Mouse (Mus musculus): ENCODE data around the gene Auh. TPM values are rescaled to one million over a fixed set of nuclear protein-coding genes. Genes with fewer than 3 reads are reported as not detected.

The Auh gene
- total RNA-seq (2023; ENCODE audit: inconsistent age) = 44.0 to 57.0 TPM (median 48.7 TPM) in 4 replicates

DNA sequence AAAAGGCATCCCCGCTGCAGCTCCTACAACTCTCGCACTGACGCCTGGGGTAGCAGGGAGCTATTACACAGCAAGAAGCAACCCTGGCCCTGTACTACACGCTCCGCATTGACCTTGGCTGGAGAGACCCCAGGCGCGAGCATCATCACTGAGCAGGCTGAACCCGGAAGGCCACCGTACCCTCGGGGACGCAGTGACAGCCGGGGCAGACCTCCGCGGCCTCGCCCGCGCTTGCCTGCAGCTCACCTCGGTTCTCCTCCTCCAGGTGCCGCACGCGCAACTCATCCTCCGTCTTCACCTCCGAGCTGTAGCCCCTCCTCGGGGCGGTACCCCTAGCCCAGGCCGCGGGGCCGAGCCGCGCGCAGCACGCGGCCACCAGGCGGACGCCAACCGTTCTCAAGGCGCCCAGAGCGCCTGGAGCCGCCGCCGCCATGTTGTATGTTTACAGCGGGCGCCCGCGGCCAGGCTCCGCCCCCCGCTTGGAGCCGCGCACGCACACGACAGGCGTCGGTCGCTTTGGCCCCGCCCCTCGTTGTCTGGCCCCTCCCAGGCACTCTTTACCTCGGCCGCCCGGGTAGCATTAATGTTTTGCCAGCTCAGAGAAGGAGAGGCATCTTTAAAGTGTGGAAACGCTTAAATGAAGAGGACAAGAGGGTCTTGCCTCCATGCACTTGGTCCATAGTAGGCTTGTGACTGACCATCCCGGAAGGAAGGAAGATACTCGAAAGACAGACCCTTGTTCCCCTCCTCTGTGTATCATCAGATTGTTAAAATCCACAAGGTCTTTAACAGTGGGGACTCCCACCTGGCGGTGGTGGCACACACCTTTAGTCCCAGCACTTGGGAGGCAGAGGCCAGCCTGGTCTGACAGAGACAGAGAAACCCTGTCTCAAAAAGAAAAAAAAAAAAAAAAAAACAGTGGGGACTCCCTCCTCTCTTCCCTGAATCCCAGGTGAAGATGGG, at the start of gene Auh:
Auh (minus strand) TSS at position 473 of the 963 bp plus-strand sequence.

Other genes starting within 250 kb of the Auh start
- gene Nfil3, start 51.4 kb upstream of the Auh start, total RNA-seq (2023; ENCODE audit: inconsistent age) = 3.0 to 4.0 TPM (median 3.8 TPM) in 4 replicates

All from B cell, adult (primary cell).